In the genomic region with DNA sequence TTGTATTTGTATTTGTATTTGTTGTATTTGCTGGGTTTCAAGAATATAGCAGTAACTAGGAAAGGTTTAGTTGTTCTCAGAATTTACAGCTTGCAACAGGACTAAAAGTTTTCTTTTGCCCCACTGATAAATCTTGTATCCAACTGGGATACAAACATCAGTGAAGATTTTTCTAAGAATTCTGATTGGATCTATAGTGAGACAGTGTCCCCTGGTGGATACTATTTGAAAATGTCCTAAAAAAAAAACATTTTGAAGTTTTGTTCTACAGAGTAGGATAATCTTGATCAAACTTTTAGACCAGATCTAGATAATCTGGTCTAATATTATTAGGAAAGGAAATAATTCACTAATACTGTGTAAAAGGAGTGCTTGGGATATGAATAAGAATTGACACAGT, we compare ENCODE assay signal across 18 mouse cellular contexts.
DNase-seq lines count a peak whose midpoint lies in the region; ATAC-seq and TF ChIP-seq lines count a peak whose summit lies in the region.
"Had no signal": no experiment of that assay in that cellular context is flagged by ENCODE, and none has a peak within 500 bp of the region (broad histone marks: within the 10 kb centered on the region; RNA-seq: fewer than 3 reads in every experiment).

No protein-coding gene starts in this region.

- H3K4me3 ChIP-seq in hindbrain, embryonic 14.5 days (replicated peaks; ENCODE audit: low read length): no peak overlapping the region
- H3K4me3 ChIP-seq in hindbrain, embryonic 16.5 days (ENCODE audit: low read length): no peak overlapping the region
- no peak overlapping the region for H3K4me3 ChIP-seq in liver, postnatal 0 days (ENCODE audit: low read depth, low read length)
- no peak overlapping the region for H3K4me3 ChIP-seq in liver, embryonic 11.5 days (ENCODE audit: low read depth, low read length)
- H3K4me3 ChIP-seq in E14TG2a.4 (replicated peaks; ENCODE audit: low read length): no peak overlapping the region
- H3K4me3 ChIP-seq in heart, embryonic 11.5 days (ENCODE audit: low read depth, low read length): no peak overlapping the region
- H3K4me3 ChIP-seq: embryonic facial prominence, embryonic 12.5 days; heart, embryonic 15.5 days; hindbrain, embryonic 13.5 days; limb, embryonic 13.5 days; midbrain, embryonic 10.5 days had no signal

- H3K4me1 ChIP-seq in hindbrain, embryonic 14.5 days (replicated peaks; ENCODE audit: control insufficient read depth, insufficient read depth, low read length): no peaks in the 10 kb centered on the region
- no peaks in the 10 kb centered on the region for H3K4me1 ChIP-seq in hindbrain, embryonic 16.5 days (ENCODE audit: control insufficient read depth, insufficient read depth, low read depth, low read length)
- H3K4me1 ChIP-seq in liver, postnatal 0 days (ENCODE audit: insufficient read depth): no peaks in the 10 kb centered on the region
- H3K4me1 ChIP-seq in liver, embryonic 11.5 days (replicated peaks; ENCODE audit: control insufficient read depth, insufficient read depth, low read length): no peaks in the 10 kb centered on the region
- H3K4me1 ChIP-seq in E14TG2a.4 (replicated peaks; ENCODE audit: low read depth, low read length): no peaks in the 10 kb centered on the region
- peaks cover 4% of the 10 kb centered on the region; the same call in 1 of the 2 replicates for H3K4me1 ChIP-seq in heart, embryonic 11.5 days (ENCODE audit: control insufficient read depth, insufficient read depth, low read length)
- H3K4me1 ChIP-seq: embryonic facial prominence, embryonic 12.5 days; hindbrain, embryonic 13.5 days; limb, embryonic 13.5 days; midbrain, embryonic 10.5 days had no signal

- no peaks in the 10 kb centered on the region for H3K27me3 ChIP-seq in hindbrain, embryonic 14.5 days (ENCODE audit: control insufficient read depth, insufficient read depth, low read length)
- H3K27me3 ChIP-seq in hindbrain, embryonic 16.5 days (replicated peaks; ENCODE audit: control insufficient read depth, insufficient read depth, low read length): no peaks in the 10 kb centered on the region
- H3K27me3 ChIP-seq in liver, postnatal 0 days (ENCODE audit: insufficient read depth, low read length): no peaks in the 10 kb centered on the region
- H3K27me3 ChIP-seq in liver, embryonic 11.5 days (replicated peaks; ENCODE audit: control insufficient read depth, insufficient read depth, low read length): no peaks in the 10 kb centered on the region
- H3K27me3 ChIP-seq in E14TG2a.4 (ENCODE audit: insufficient read depth, low read length) (no peaks in the 10 kb centered on the region), Patski (no peaks in the 10 kb centered on the region)
- H3K27me3 ChIP-seq in heart, embryonic 11.5 days (ENCODE audit: control insufficient read depth, insufficient read depth, low read length): no peaks in the 10 kb centered on the region
- H3K27me3 ChIP-seq: embryonic facial prominence, embryonic 12.5 days; heart, embryonic 15.5 days; hindbrain, embryonic 13.5 days; limb, embryonic 13.5 days had no signal

- TF ChIP-seq EP300 in liver, postnatal 0 days (IDR thresholded peaks at IDR 0.05; ENCODE audit: low read depth): no peak

- POLR2A ChIA-PET in Patski (lab: Charles Lee): no interaction called here

- H3K36me3 ChIP-seq in hindbrain, embryonic 14.5 days (replicated peaks; ENCODE audit: control insufficient read depth, insufficient read depth): no peaks in the 10 kb centered on the region
- H3K36me3 ChIP-seq in hindbrain, embryonic 16.5 days (ENCODE audit: control insufficient read depth, insufficient read depth, low read length): no peaks in the 10 kb centered on the region
- peaks cover 9% of the 10 kb centered on the region; the same call in 1 of the 2 replicates for H3K36me3 ChIP-seq in liver, postnatal 0 days (replicated peaks; ENCODE audit: insufficient read depth, low read length)
- H3K36me3 ChIP-seq in liver, embryonic 11.5 days (ENCODE audit: control insufficient read depth, insufficient read depth, low read length): no peaks in the 10 kb centered on the region
- H3K36me3 ChIP-seq in E14TG2a.4 (ENCODE audit: insufficient read depth, low read length): peaks cover 67% of the 10 kb centered on the region
- H3K36me3 ChIP-seq in heart, embryonic 11.5 days (ENCODE audit: control insufficient read depth, insufficient read depth, low read length): no peaks in the 10 kb centered on the region
- H3K36me3 ChIP-seq: embryonic facial prominence, embryonic 12.5 days; heart, embryonic 15.5 days; hindbrain, embryonic 13.5 days; midbrain, embryonic 10.5 days had no signal

- in situ Hi-C loops in Patski (cut with MboI; ENCODE audit: low pct_unique_long_range_greater_than_20kb): loop anchor here (5.0 kb wide), 1 partner anchor 100 kb away; no protein-coding TSS in a partner anchor

- CTCF ChIA-PET in Patski (lab: Charles Lee): interaction anchor here (0.6 to 2.1 kb wide), 10 partner anchors 13 to 373 kb away, joined by 3 to 10 read pairs (median 4); no protein-coding TSS in a partner anchor

- ATAC-seq in hindbrain, embryonic 14.5 days (ENCODE audit: low FRiP score): no peak
- no peak for ATAC-seq in hindbrain, embryonic 16.5 days
- ATAC-seq in liver, postnatal 0 days: no peak
- no peak for ATAC-seq in liver, embryonic 11.5 days (replicated peaks; ENCODE audit: low FRiP score)
- ATAC-seq in Patski: no peak
- ATAC-seq in activated CD4-positive, CD25-positive, alpha-beta regulatory T cell, adult 4 months: no peak
- no peak for ATAC-seq in heart, embryonic 11.5 days (replicated peaks; ENCODE audit: insufficient number of reproducible peaks, low FRiP score, low TSS enrichment)

- TF ChIP-seq CTCF in liver, postnatal 0 days (IDR thresholded peaks at IDR 0.05; ENCODE audit: low read depth): peak; percentile 53
- peak; percentile 83 for TF ChIP-seq CTCF in E14TG2a.4 (conservative IDR thresholded peaks at IDR 0.05; ENCODE audit: low read length)
- TF ChIP-seq CTCF in Patski (IDR thresholded peaks at IDR 0.05): peak; percentile 49

- H3K27ac ChIP-seq in hindbrain, embryonic 14.5 days: no peak overlapping the region
- H3K27ac ChIP-seq in hindbrain, embryonic 16.5 days (ENCODE audit: low read depth, low read length): no peak overlapping the region
- no peak overlapping the region for H3K27ac ChIP-seq in liver, postnatal 0 days (ENCODE audit: low read depth)
- no peak overlapping the region for H3K27ac ChIP-seq in liver, embryonic 11.5 days (ENCODE audit: low read depth, low read length)
- H3K27ac ChIP-seq in heart, embryonic 11.5 days (ENCODE audit: low read depth, low read length): no peak overlapping the region
- H3K27ac ChIP-seq: embryonic facial prominence, embryonic 12.5 days; heart, embryonic 15.5 days; hindbrain, embryonic 13.5 days; limb, embryonic 13.5 days; midbrain, embryonic 10.5 days had no signal

- H3K9ac ChIP-seq in hindbrain, embryonic 14.5 days: no peak overlapping the region
- H3K9ac ChIP-seq in hindbrain, embryonic 16.5 days (ENCODE audit: low read depth, low read length): no peak overlapping the region
- H3K9ac ChIP-seq in liver, postnatal 0 days (replicated peaks): no peak overlapping the region
- H3K9ac ChIP-seq in liver, embryonic 11.5 days (ENCODE audit: low read depth, low read length): no peak overlapping the region
- no peak overlapping the region for H3K9ac ChIP-seq in heart, embryonic 11.5 days (ENCODE audit: low read depth, low read length)
- H3K9ac ChIP-seq: embryonic facial prominence, embryonic 12.5 days; heart, embryonic 15.5 days; hindbrain, embryonic 13.5 days; limb, embryonic 13.5 days had no signal

- peak; percentile 60 for DNase-seq in hindbrain, embryonic 14.5 days (ENCODE audit: low spot score)
- no peak for DNase-seq in liver, postnatal 0 days
- no peak for DNase-seq in liver, embryonic 11.5 days (ENCODE audit: low spot score)
- no peak for DNase-seq in Patski (ENCODE audit: low read depth, low spot score)
- DNase-seq: adrenal gland, postnatal 25 days; cerebellum, adult 9-10 months; kidney, adult 8-10 months; right cerebral cortex, postnatal 14 days; thymus, postnatal 36 days had no signal

- no peak overlapping the region for H3K4me2 ChIP-seq in hindbrain, embryonic 14.5 days (replicated peaks)
- H3K4me2 ChIP-seq in hindbrain, embryonic 16.5 days (ENCODE audit: low read length): no peak overlapping the region
- H3K4me2 ChIP-seq in liver, postnatal 0 days (ENCODE audit: low read depth, low read length): no peak overlapping the region
- H3K4me2 ChIP-seq in liver, embryonic 11.5 days: no peak overlapping the region
- no peak overlapping the region for H3K4me2 ChIP-seq in heart, embryonic 11.5 days
- H3K4me2 ChIP-seq: embryonic facial prominence, embryonic 12.5 days; heart, embryonic 15.5 days; hindbrain, embryonic 13.5 days; limb, embryonic 13.5 days had no signal

- no peaks in the 10 kb centered on the region for H3K9me3 ChIP-seq in hindbrain, embryonic 14.5 days (ENCODE audit: control insufficient read depth, low read length)
- no peaks in the 10 kb centered on the region for H3K9me3 ChIP-seq in hindbrain, embryonic 16.5 days (ENCODE audit: control insufficient read depth, low read length)
- H3K9me3 ChIP-seq in liver, postnatal 0 days (ENCODE audit: low read length): no peaks in the 10 kb centered on the region
- no peaks in the 10 kb centered on the region for H3K9me3 ChIP-seq in liver, embryonic 11.5 days (ENCODE audit: control insufficient read depth, low read length)
- no peaks in the 10 kb centered on the region for H3K9me3 ChIP-seq in E14TG2a.4 (ENCODE audit: low read length)
- no peaks in the 10 kb centered on the region for H3K9me3 ChIP-seq in heart, embryonic 11.5 days (replicated peaks; ENCODE audit: control insufficient read depth, low read length)
- H3K9me3 ChIP-seq: embryonic facial prominence, embryonic 12.5 days; heart, embryonic 15.5 days; hindbrain, embryonic 13.5 days; limb, embryonic 13.5 days; midbrain, embryonic 10.5 days had no signal
